Mouse (Mus musculus): Measurements from ENCODE around the gene Ryr2. TPM values are rescaled to one million over a fixed set of nuclear protein-coding genes. Genes with fewer than 3 reads are reported as not detected.
"Not testable (repeated sequence)": the region's sequence is repeated elsewhere in the genome, so short reads cannot be mapped to it uniquely, and the experiment has no call there.

Gene Ryr2
- total RNA-seq, 2 experiments from 2014 or later = 170 to 177 TPM

- intact Hi-C loops (cut with DNase I) = no loop called here
- no peak for DNase-seq (ENCODE audit: low spot score in 2 of 2)
Observed at GRCm38 (mm10) chr13:11709708-11710471, 396.9 kb downstream of the Ryr2 start.

GRCm38 (mm10) chr13:11701721-11702120 is 405.0 kb downstream of the Ryr2 start:
- DNase-seq (ENCODE audit: low spot score in 2 of 2) = no peak
- intact Hi-C loops (cut with DNase I) = no loop called here

GRCm38 (mm10) chr13:11696496-11696895 is 410.2 kb downstream of the Ryr2 start:
- no peak for DNase-seq (ENCODE audit: low spot score in 2 of 2)
- intact Hi-C loops (cut with DNase I) = no loop called here

- intact Hi-C loops (cut with DNase I) = no loop called here
- no peak for DNase-seq (ENCODE audit: low spot score in 2 of 2)
Observed at GRCm38 (mm10) chr13:11681802-11682201, 424.9 kb downstream of the Ryr2 start.

GRCm38 (mm10) chr13:11662815-11663214 is 443.9 kb downstream of the Ryr2 start:
- DNase-seq (ENCODE audit: low spot score in 2 of 2) = peak in 1 of 2 experiments; percentile 57
- intact Hi-C loops (cut with DNase I) = no loop called here

- peak in 1 of 2 experiments; percentile 76 for DNase-seq (ENCODE audit: low spot score in 2 of 2)
- intact Hi-C loops (cut with DNase I) = no loop called here
Observed at GRCm38 (mm10) chr13:11644846-11645245, 461.9 kb downstream of the Ryr2 start.

- intact Hi-C loops (cut with DNase I) = no loop called here
- peak; percentile 45 to 63 for DNase-seq (ENCODE audit: low spot score in 2 of 2)
Observed at GRCm38 (mm10) chr13:11636383-11636782, 470.4 kb downstream of the Ryr2 start.

GRCm38 (mm10) chr13:11624513-11624912 is 482.2 kb downstream of the Ryr2 start:
- intact Hi-C loops (cut with DNase I) = no loop called here
- DNase-seq (ENCODE audit: low spot score in 2 of 2) = no peak

- intact Hi-C loops (cut with DNase I) = no loop called here
- no peak for DNase-seq (ENCODE audit: low spot score in 2 of 2)
Observed at GRCm38 (mm10) chr13:11595431-11595830, 511.3 kb downstream of the Ryr2 start.

GRCm38 (mm10) chr13:11585283-11585682 is 521.5 kb downstream of the Ryr2 start:
- DNase-seq (ENCODE audit: low spot score in 2 of 2) = no peak
- intact Hi-C loops (cut with DNase I) = no loop called here

- no peak for DNase-seq (ENCODE audit: low spot score in 2 of 2)
- intact Hi-C loops (cut with DNase I) = no loop called here
Observed at GRCm38 (mm10) chr13:11572552-11572951, 534.2 kb downstream of the Ryr2 start.

- intact Hi-C loops (cut with DNase I) = no loop called here
Observed at GRCm38 (mm10) chr13:11567376-11567775, 539.4 kb downstream of the Ryr2 start.

GRCm38 (mm10) chr13:11566486-11566885 is 540.3 kb downstream of the Ryr2 start:
- intact Hi-C loops (cut with DNase I) = no loop called here
- no peak for DNase-seq (ENCODE audit: low spot score in 2 of 2)

More at GRCm38 (mm10) chr13:11567376-11567775, 539.4 kb downstream of the Ryr2 start:
- DNase-seq (ENCODE audit: low spot score in 2 of 2) = no peak

GRCm38 (mm10) chr13:11563224-11564024 is 543.3 kb downstream of the Ryr2 start:
- intact Hi-C loops (cut with DNase I) = loop anchor here (2.0 kb wide), 2 partner anchors 621 to 1681 kb away; no protein-coding TSS in a partner anchor
- DNase-seq (ENCODE audit: low spot score in 2 of 2) = peak; percentile 75 to 86

- no peak for DNase-seq (ENCODE audit: low spot score in 2 of 2)
Observed at GRCm38 (mm10) chr13:11549644-11550043, 557.1 kb downstream of the Ryr2 start.

GRCm38 (mm10) chr13:11549136-11549535 is 557.6 kb downstream of the Ryr2 start:
- intact Hi-C loops (cut with DNase I); DNase-seq (ENCODE audit: low spot score in 2 of 2): not testable (repeated sequence)

More at GRCm38 (mm10) chr13:11549644-11550043, 557.1 kb downstream of the Ryr2 start:
- intact Hi-C loops (cut with DNase I) = no loop called here

GRCm38 (mm10) chr13:11545841-11546240 is 560.9 kb downstream of the Ryr2 start:
- intact Hi-C loops (cut with DNase I) = no loop called here

GRCm38 (mm10) chr13:11542546-11542945 is 564.2 kb downstream of the Ryr2 start:
- intact Hi-C loops (cut with DNase I) = no loop called here
- peak in 1 of 2 experiments; percentile 43 for DNase-seq (ENCODE audit: low spot score in 2 of 2)

More at GRCm38 (mm10) chr13:11545841-11546240, 560.9 kb downstream of the Ryr2 start:
- DNase-seq (ENCODE audit: low spot score in 2 of 2) = no peak

- no peak for DNase-seq (ENCODE audit: low spot score in 2 of 2)
- intact Hi-C loops (cut with DNase I) = no loop called here
Observed at GRCm38 (mm10) chr13:11536851-11537250, 569.9 kb downstream of the Ryr2 start.

GRCm38 (mm10) chr13:11535874-11536273 is 570.9 kb downstream of the Ryr2 start:
- DNase-seq (ENCODE audit: low spot score in 2 of 2) = no peak
- intact Hi-C loops (cut with DNase I) = no loop called here
